Mouse (Mus musculus): ENCODE results near the gene Tfpt. TPM values are rescaled to one million over a fixed set of nuclear protein-coding genes. Genes with fewer than 3 reads are reported as not detected.

The Tfpt gene
- polyA plus RNA-seq, 1 experiment: 42.0 TPM

DNA sequence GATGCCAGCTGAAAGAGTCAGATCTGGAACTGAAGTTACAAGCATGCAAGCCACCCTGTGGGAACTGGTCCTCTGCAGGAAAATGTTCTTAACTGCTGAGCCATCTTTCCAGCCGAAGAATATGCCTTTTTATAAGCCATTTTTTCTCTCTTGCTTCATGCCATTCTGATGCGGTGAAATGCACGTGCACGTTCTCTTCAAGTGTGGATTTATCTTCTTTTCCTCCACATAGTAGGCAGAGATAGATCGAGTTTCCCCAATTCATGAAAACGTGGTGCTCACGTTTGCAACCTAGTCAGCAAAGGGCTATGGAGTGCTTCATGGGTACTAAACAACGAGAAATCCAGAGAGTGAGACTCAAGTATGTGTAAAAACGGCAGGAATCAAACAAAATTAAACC lies 14.1 kb upstream of the Tfpt start:
- TF ChIP-seq CTCF (IDR thresholded peaks at IDR 0.05; ENCODE audit: control insufficient read depth, insufficient read depth, low read length) (no peak), POLR2A (IDR thresholded peaks at IDR 0.05; ENCODE audit: borderline replicate concordance, control insufficient read depth, low read depth, low read length) (no peak)
- 6% methylated on average over 9 of the region's 9 CpGs for WGBS
- no peak overlapping the region for H3K27ac ChIP-seq (ENCODE audit: control insufficient read depth, insufficient read depth, low read depth, low read length, poor library complexity)
- peaks cover 5% of the 10 kb centered on the region for H3K4me1 ChIP-seq (ENCODE audit: control insufficient read depth, insufficient read depth, low read length)
- H3K4me3 ChIP-seq (replicated peaks; ENCODE audit: control insufficient read depth, low read depth, low read length): no peak overlapping the region

DNA sequence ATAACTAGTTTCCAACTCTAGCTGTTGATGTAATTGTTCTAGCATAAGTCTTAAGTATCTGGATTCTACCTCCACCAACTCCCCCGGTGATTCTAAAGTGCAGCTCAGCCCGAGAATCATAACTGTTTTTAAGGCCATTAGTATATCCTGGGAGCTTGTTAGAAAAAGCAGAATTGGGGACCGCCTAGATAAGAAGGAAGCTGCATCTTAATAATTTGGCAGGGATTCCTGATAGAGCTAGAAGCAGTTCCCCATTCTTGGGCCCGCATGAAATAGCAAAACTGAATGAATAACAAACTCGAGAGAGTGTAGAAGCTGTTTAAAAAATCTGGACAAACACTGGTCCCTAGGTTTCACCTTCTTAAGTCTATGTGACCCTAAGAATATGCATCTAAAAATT lies 13.7 kb upstream of the Tfpt start:
- H3K4me3 ChIP-seq (replicated peaks; ENCODE audit: control insufficient read depth, low read depth, low read length): no peak overlapping the region
- TF ChIP-seq CTCF (IDR thresholded peaks at IDR 0.05; ENCODE audit: control insufficient read depth, insufficient read depth, low read length) (no peak), POLR2A (IDR thresholded peaks at IDR 0.05; ENCODE audit: borderline replicate concordance, control insufficient read depth, low read depth, low read length) (no peak)
- peaks cover 5% of the 10 kb centered on the region for H3K4me1 ChIP-seq (ENCODE audit: control insufficient read depth, insufficient read depth, low read length)
- WGBS: 8% methylated on average over 5 of the region's 5 CpGs
- H3K27ac ChIP-seq (ENCODE audit: control insufficient read depth, insufficient read depth, low read depth, low read length, poor library complexity): no peak overlapping the region

GRCm38 (mm10) chr7:3630478-3630815 lies 718 bp upstream of the Tfpt start:
- TF ChIP-seq CTCF (IDR thresholded peaks at IDR 0.05; ENCODE audit: control insufficient read depth, insufficient read depth, low read length): no peak; the same call in 1 of the 2 replicates
- TF ChIP-seq POLR2A (IDR thresholded peaks at IDR 0.05; ENCODE audit: borderline replicate concordance, control insufficient read depth, low read depth, low read length): no peak
- 53% methylated on average over 3 of the region's 3 CpGs for WGBS
- Histone ChIP-seq H3K4me3 (replicated peaks; ENCODE audit: control insufficient read depth, low read depth, low read length) (peak overlapping the region; percentile 86), H3K27ac (ENCODE audit: control insufficient read depth, insufficient read depth, low read depth, low read length, poor library complexity) (no peak overlapping the region), H3K4me1 (ENCODE audit: control insufficient read depth, insufficient read depth, low read length) (peaks cover 2% of the 10 kb centered on the region)

- peak overlapping the region; percentile 76; the same call in 1 of the 2 replicates for H3K27ac ChIP-seq (ENCODE audit: control insufficient read depth, insufficient read depth, low read depth, low read length, poor library complexity)
- H3K4me1 ChIP-seq (ENCODE audit: control insufficient read depth, insufficient read depth, low read length): peaks cover 2% of the 10 kb centered on the region
- peak overlapping the region; percentile 86 for H3K4me3 ChIP-seq (replicated peaks; ENCODE audit: control insufficient read depth, low read depth, low read length)
- no peak for TF ChIP-seq POLR2A (IDR thresholded peaks at IDR 0.05; ENCODE audit: borderline replicate concordance, control insufficient read depth, low read depth, low read length)
- no peak for TF ChIP-seq CTCF (IDR thresholded peaks at IDR 0.05; ENCODE audit: control insufficient read depth, insufficient read depth, low read length)
- 31% methylated on average over 4 of the region's 4 CpGs for WGBS
These were observed 699 bp downstream of the Tfpt start for GRCm38 (mm10) chr7:3629030-3629429.

GRCm38 (mm10) chr7:3617242-3617995 lies 12.3 kb downstream of the Tfpt start, which contains the start of gene Ndufa3:
TSS of gene Ndufa3 (plus strand) at chr7:3617373.
- TF ChIP-seq CTCF (IDR thresholded peaks at IDR 0.05; ENCODE audit: control insufficient read depth, insufficient read depth, low read length) (no peak), POLR2A (IDR thresholded peaks at IDR 0.05; ENCODE audit: borderline replicate concordance, control insufficient read depth, low read depth, low read length) (peak; percentile 54; the same call in 1 of the 2 replicates)
- under 1% methylated on average over 32 of the region's 32 CpGs for WGBS

DNA sequence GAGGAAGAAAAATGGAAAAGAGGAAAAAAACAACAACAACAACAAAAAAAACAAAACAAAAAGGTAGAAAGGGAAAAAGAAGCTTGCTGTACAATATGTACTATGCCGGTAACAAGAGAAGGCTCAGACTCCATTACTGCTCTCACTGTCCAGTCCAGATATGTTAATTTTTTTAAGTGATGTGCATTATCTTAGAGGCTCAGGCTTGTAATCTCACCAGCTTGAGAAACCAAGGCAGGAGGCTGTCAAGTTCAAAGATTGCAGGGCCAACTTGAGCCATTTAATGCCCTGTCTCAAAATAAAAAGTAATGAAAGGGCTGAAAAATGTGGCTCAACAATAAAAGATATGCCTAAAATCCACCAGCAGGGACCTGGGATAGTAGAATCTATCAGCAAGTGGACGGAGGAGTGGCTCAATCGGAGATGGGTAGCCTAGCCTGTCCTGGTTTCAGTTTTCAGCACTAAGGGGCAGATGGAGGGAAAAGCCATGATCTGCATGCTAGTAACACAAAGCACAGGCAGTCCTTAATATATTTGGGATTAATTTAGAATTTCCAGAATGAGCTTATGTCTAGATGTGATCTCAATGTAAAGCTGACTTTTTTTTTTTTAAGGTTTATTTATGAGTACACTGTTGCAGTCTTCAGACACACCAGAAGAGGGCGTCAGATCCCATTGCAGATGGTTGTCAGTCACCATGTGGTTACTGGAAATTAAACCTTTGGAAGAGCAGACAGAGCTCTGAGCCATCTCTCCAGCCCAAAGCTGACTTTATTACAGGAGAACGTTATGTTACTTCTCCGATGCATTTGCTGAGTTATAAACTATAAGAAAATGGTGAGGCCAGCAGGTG lies 13.1 kb downstream of the Tfpt start:
- Histone ChIP-seq H3K4me3 (replicated peaks; ENCODE audit: control insufficient read depth, low read depth, low read length) (no peak overlapping the region), H3K27ac (ENCODE audit: control insufficient read depth, insufficient read depth, low read depth, low read length, poor library complexity) (no peak overlapping the region), H3K4me1 (ENCODE audit: control insufficient read depth, insufficient read depth, low read length) (no peaks in the 10 kb centered on the region)
- 36% methylated on average over 6 of the region's 6 CpGs for WGBS
- TF ChIP-seq CTCF (IDR thresholded peaks at IDR 0.05; ENCODE audit: control insufficient read depth, insufficient read depth, low read length): no peak
- no peak for TF ChIP-seq POLR2A (IDR thresholded peaks at IDR 0.05; ENCODE audit: borderline replicate concordance, control insufficient read depth, low read depth, low read length)

More at GRCm38 (mm10) chr7:3617242-3617995, 12.3 kb downstream of the Tfpt start, which contains the start of gene Ndufa3:
- peak within 1 kb of the TSS; percentile 76 for H3K4me3 ChIP-seq (replicated peaks; ENCODE audit: control insufficient read depth, low read depth, low read length)
- H3K27ac ChIP-seq (ENCODE audit: control insufficient read depth, insufficient read depth, low read depth, low read length, poor library complexity): peak within 1 kb of the TSS; percentile 13; the same call in 1 of the 2 replicates
- no peaks in the 10 kb centered on the region for H3K4me1 ChIP-seq (ENCODE audit: control insufficient read depth, insufficient read depth, low read length)

DNA sequence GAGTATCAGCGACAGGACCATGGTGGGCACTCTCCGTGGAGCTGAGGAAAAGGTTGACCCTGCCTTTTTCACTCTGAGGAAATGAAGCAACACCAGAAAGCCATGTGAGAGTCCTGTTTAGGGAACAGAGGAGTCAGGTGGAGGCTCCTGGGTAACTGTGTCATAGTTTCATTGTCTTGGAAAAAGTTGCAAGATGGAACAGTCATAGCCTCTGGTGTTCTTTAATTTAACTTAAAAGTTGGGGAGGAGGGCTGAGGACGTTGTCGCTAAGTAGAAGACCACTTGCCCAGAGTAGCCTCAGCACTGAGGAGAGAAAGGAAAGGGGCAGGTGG lies 13.7 kb downstream of the Tfpt start, which contains the start of gene Oscar:
Oscar (minus strand) TSS at position 101 of the 332 bp plus-strand sequence.
- Histone ChIP-seq H3K4me3 (replicated peaks; ENCODE audit: control insufficient read depth, low read depth, low read length) (no peak within 1 kb of the TSS), H3K4me1 (ENCODE audit: control insufficient read depth, insufficient read depth, low read length) (no peaks in the 10 kb centered on the region), H3K27ac (ENCODE audit: control insufficient read depth, insufficient read depth, low read depth, low read length, poor library complexity) (no peak within 1 kb of the TSS)
- 70% methylated on average over 4 of the region's 4 CpGs for WGBS
- TF ChIP-seq CTCF (IDR thresholded peaks at IDR 0.05; ENCODE audit: control insufficient read depth, insufficient read depth, low read length): no peak
- no peak for TF ChIP-seq POLR2A (IDR thresholded peaks at IDR 0.05; ENCODE audit: borderline replicate concordance, control insufficient read depth, low read depth, low read length)

DNA sequence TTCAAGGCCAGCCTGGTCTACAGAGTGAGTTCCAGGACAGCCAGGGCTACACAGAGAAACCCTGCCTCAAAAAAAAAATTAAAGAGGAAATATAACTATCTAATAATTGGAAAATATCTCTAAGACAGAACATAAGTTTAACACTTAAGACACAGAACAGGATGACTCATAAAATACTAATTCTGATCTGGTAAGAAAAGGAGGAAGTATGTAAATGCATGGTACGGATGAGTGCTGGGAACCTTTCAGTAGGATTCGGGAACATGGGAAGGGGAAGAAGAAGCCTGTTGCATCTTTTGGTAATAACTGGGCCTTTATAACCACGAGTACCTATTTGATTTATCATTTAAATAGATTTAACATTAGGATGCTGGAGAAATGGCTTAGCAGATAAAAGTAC lies 15.7 kb downstream of the Tfpt start:
- H3K4me1 ChIP-seq (ENCODE audit: control insufficient read depth, insufficient read depth, low read length): no peaks in the 10 kb centered on the region
- no peak overlapping the region for H3K4me3 ChIP-seq (replicated peaks; ENCODE audit: control insufficient read depth, low read depth, low read length)
- no peak for TF ChIP-seq POLR2A (IDR thresholded peaks at IDR 0.05; ENCODE audit: borderline replicate concordance, control insufficient read depth, low read depth, low read length)
- TF ChIP-seq CTCF (IDR thresholded peaks at IDR 0.05; ENCODE audit: control insufficient read depth, insufficient read depth, low read length): no peak
- H3K27ac ChIP-seq (ENCODE audit: control insufficient read depth, insufficient read depth, low read depth, low read length, poor library complexity): no peak overlapping the region
- 53% methylated on average over 3 of the region's 3 CpGs for whole genome bisulfite sequencing
